Mouse (Mus musculus) forebrain, embryonic 12.5 days (tissue): Measurements from ENCODE around the gene Pdia2. TPM values are rescaled to one million over a fixed set of nuclear protein-coding genes. Genes with fewer than 3 reads are reported as not detected.

Source experiments
- polyA plus RNA-seq: library from polyadenylated mRNA; unstranded; fragments of >200 nt; fragmentation: Nextera tagmentation; extraction: Ambion mirVana; gene quantifications from 2 replicates; pipeline ENCODE4 v1.2.1, GENCODE M21; 2016

Gene Pdia2
- polyA plus RNA-seq, 1 experiment from 2014 or later, result 0.29 TPM

Other genes with a start within 250 kb of the Pdia2 start
- 0.08 and 0.13 TPM in 2 replicates for gene A930017K11Rik, start 246.5 kb downstream of the Pdia2 start, polyA plus RNA-seq
- 30.6 and 31.7 TPM in 2 replicates for gene Capn15, start 213.3 kb downstream of the Pdia2 start, polyA plus RNA-seq
- 39.3 and 39.8 TPM in 2 replicates for gene Rab11fip3, start 129.5 kb downstream of the Pdia2 start, polyA plus RNA-seq
- 27.1 and 28.2 TPM in 2 replicates for gene Decr2, start 108.8 kb downstream of the Pdia2 start, polyA plus RNA-seq
- 58.6 and 62.9 TPM in 2 replicates for gene Nme4, start 103.5 kb downstream of the Pdia2 start, polyA plus RNA-seq
- gene Tmem8, start 85.8 kb downstream of the Pdia2 start, polyA plus RNA-seq, result 2.1 and 2.6 TPM in 2 replicates
- gene Mrpl28, start 75.6 kb downstream of the Pdia2 start, polyA plus RNA-seq, result 208 and 218 TPM in 2 replicates
- 12.0 and 13.1 TPM in 2 replicates for gene Axin1, start 60.4 kb downstream of the Pdia2 start, polyA plus RNA-seq
- gene Rgs11, start 3.9 kb upstream of the Pdia2 start, polyA plus RNA-seq, result 2.4 and 3.8 TPM in 2 replicates
- gene Arhgdig, start 8.7 kb upstream of the Pdia2 start, polyA plus RNA-seq, result 10.5 and 10.6 TPM in 2 replicates
- 19.7 and 24.4 TPM in 2 replicates for gene Fam234a, start 45.2 kb upstream of the Pdia2 start, polyA plus RNA-seq
- gene Luc7l, start 53.8 kb upstream of the Pdia2 start, polyA plus RNA-seq, result 148 and 151 TPM in 2 replicates
- gene Neurl1b, start 215.7 kb upstream of the Pdia2 start, polyA plus RNA-seq, result 0.57 and 0.72 TPM in 2 replicates